Mouse (Mus musculus): ENCODE measurements at regions not wholly inside any gene's neighbourhood (a gene's known extent, or its start where the extent isn't known, plus 50 kb on each side); places are given as distances from the start of the nearest gene placed in this dataset.

DNA sequence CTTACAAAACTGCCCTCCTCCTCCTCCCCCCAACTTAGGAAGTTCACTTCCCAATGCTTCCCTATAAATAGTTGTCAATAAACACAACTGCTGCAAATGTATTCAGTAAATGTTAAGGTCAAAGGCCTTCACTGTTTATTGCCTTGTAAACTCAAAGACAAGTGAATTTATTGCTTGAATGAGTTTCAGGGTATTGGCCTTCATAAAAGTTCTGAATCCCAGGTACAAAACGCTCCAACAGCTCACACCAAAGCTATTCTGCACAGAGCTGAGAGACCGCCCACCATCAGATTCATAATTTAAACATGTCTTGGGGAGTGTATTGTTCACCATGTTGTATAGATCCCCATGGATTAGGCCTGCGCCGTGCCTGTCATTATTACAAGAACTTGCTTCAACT, 53.9 kb upstream of the Cdkn3 start:
- no peak for DNase-seq (ENCODE audit: low read depth in 1 of 2, low spot score in 2 of 2)
- Histone ChIP-seq H3K4me3 (ENCODE audit: extremely low read depth, insufficient read depth, insufficient read length) (no peak overlapping the region), H3K4me1 (ENCODE audit: control insufficient read depth, insufficient read depth, insufficient read length) (no peaks in the 10 kb centered on the region), H3K27ac (ENCODE audit: insufficient read depth, low read length) (no peak overlapping the region), H3K27me3 (ENCODE audit: control insufficient read depth, insufficient read depth, low read length) (no peaks in the 10 kb centered on the region), H3K36me3 (ENCODE audit: control insufficient read depth, insufficient read depth, low read length) (no peaks in the 10 kb centered on the region)
- WGBS, result 86% methylated on average over 4 of the region's 4 CpGs
- TF ChIP-seq CTCF (IDR thresholded peaks at IDR 0.05; ENCODE audit: extremely low read depth, insufficient read depth, insufficient read length, insufficient replicate concordance), result no peak

DNA sequence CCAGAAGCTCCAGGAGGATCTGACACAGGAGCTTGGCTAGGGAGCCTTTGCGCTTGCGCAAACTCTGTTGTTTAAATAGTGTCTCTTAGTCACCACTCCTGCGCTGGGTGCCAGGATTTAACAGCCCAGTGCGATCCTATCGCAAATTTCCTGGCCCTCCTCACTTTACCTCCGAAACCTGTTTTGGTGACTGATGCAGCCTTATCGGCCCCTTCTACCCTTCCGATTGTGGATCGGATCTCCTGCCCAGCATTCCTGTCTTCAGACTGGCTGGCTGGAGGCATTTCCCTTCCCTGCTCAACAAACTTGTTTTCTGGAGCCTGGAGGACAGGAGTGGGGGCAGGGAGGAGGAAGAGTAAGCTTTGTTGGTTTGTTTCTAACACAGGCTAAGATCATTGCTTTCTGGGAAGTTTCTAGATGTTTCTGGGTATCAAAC, 56.0 kb upstream of the Cdkn3 start:
- Histone ChIP-seq H3K4me3 (ENCODE audit: extremely low read depth, insufficient read depth, insufficient read length) (no peak overlapping the region), H3K27me3 (ENCODE audit: control insufficient read depth, insufficient read depth, low read length) (no peaks in the 10 kb centered on the region), H3K36me3 (ENCODE audit: control insufficient read depth, insufficient read depth, low read length) (no peaks in the 10 kb centered on the region), H3K4me1 (ENCODE audit: control insufficient read depth, insufficient read depth, insufficient read length) (no peaks in the 10 kb centered on the region), H3K27ac (ENCODE audit: insufficient read depth, low read length) (no peak overlapping the region)
- TF ChIP-seq POLR2A (IDR thresholded peaks at IDR 0.05; ENCODE audit: low read depth, low read length) (no peak), CTCF (IDR thresholded peaks at IDR 0.05; ENCODE audit: extremely low read depth, insufficient read depth, insufficient read length, insufficient replicate concordance) (no peak)
- no peak for DNase-seq (ENCODE audit: low read depth in 1 of 2, low spot score in 2 of 2)
- WGBS, result 46% methylated on average over 9 of the region's 9 CpGs

DNA sequence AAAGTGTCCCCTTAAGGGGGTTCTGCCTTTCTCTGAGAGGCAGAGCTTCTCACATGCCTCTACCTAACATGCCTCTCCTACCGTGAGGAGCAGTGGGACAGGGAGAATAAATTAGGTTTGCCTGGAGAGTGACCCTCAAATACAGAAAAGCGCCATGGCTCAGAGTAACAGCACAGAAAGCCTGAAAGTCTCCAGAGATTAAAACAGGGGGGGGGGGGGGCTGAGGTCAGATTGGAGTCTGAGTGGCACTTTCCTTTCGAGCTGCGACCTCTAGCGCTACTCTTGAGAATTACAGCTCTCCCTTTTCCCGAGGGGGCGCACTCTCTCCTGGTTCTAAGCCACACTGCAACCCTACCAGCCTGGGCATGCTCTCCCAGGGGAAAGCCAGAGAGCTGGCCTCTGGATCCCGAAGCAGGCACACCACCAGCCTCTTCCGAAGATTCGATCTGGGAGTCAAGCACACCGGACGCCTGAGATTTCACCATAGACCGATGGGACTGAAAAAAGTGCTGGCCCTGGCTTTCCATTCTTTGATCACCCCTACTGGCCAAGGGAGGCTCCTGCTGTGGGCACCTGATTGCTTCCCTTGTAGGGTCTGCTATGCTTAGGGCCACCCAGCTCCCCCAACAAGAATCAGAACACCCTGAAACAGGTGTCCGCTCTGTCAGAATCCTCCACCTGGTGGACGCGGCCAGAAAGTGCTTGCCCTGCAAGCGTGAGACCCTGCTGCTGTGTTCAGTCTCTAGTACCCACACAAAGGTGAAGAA, 57.5 kb upstream of the Cdkn3 start:
- TF ChIP-seq CTCF (IDR thresholded peaks at IDR 0.05; ENCODE audit: extremely low read depth, insufficient read depth, insufficient read length, insufficient replicate concordance), result peak; percentile 46; the same call in 1 of the 2 replicates
- TF ChIP-seq POLR2A (IDR thresholded peaks at IDR 0.05; ENCODE audit: low read depth, low read length), result no peak
- H3K27ac ChIP-seq (ENCODE audit: insufficient read depth, low read length), result no peak overlapping the region
- H3K4me3 ChIP-seq (ENCODE audit: extremely low read depth, insufficient read depth, insufficient read length), result no peak overlapping the region
- H3K4me1 ChIP-seq (ENCODE audit: control insufficient read depth, insufficient read depth, insufficient read length), result no peaks in the 10 kb centered on the region
- H3K27me3 ChIP-seq (ENCODE audit: control insufficient read depth, insufficient read depth, low read length), result no peaks in the 10 kb centered on the region
- DNase-seq (ENCODE audit: low read depth in 1 of 2, low spot score in 2 of 2), result peak in 1 of 2 experiments; percentile 19
- H3K36me3 ChIP-seq (ENCODE audit: control insufficient read depth, insufficient read depth, low read length), result no peaks in the 10 kb centered on the region
- WGBS, result 46% methylated on average over 17 of the region's 17 CpGs

DNA sequence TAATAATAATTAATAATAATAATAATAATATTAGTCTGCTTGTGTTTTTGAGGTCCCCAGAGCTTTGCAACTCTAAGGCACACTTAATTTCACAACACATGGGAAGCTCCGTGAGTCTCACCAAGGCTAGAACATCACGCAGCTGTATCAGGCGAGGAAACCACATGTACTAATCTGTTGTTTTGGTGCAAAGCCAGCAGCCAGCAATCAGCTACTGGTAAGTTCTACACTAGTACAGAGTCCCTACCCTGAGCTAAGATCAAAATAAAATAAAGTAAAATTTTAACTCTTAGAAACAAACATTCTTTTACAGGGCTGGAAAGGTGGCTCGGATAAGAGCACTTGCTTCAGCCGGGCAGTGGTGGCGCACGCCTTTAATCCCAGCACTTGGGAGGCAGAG, 67.8 kb upstream of the Cdkn3 start:
- TF ChIP-seq CTCF (IDR thresholded peaks at IDR 0.05; ENCODE audit: extremely low read depth, insufficient read depth, insufficient read length, insufficient replicate concordance) (no peak), POLR2A (IDR thresholded peaks at IDR 0.05; ENCODE audit: low read depth, low read length) (no peak)
- Histone ChIP-seq H3K27me3 (ENCODE audit: control insufficient read depth, insufficient read depth, low read length) (no peaks in the 10 kb centered on the region), H3K4me3 (ENCODE audit: extremely low read depth, insufficient read depth, insufficient read length) (no peak overlapping the region), H3K4me1 (ENCODE audit: control insufficient read depth, insufficient read depth, insufficient read length) (no peaks in the 10 kb centered on the region), H3K36me3 (ENCODE audit: control insufficient read depth, insufficient read depth, low read length) (no peaks in the 10 kb centered on the region), H3K27ac (ENCODE audit: insufficient read depth, low read length) (no peak overlapping the region)
- 89% methylated on average over 7 of the region's 7 CpGs for WGBS
- no peak for DNase-seq (ENCODE audit: low read depth in 1 of 2, low spot score in 2 of 2)

DNA sequence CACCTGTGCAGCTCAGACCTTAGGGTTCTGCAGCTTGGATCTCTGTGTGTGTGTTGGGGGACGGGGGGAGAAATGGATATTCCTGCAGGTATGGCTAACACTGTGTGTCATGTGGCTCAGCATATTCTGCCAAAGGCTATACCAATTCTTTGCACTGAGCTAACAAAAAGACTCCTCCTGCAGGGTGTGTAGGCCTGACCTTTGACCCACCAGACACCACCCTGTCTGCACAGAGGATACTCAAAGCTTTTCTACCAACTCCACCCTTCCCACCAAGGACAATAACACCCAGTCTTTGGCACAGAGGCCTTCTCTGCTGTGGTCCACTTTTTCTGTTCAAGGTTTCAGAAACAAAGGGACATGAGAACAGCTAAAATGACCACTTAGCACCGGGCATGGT, 68.3 kb upstream of the Cdkn3 start:
- H3K27ac ChIP-seq (ENCODE audit: insufficient read depth, low read length), result no peak overlapping the region
- no peak for DNase-seq (ENCODE audit: low read depth in 1 of 2, low spot score in 2 of 2)
- H3K4me3 ChIP-seq (ENCODE audit: extremely low read depth, insufficient read depth, insufficient read length), result no peak overlapping the region
- no peaks in the 10 kb centered on the region for H3K4me1 ChIP-seq (ENCODE audit: control insufficient read depth, insufficient read depth, insufficient read length)
- H3K36me3 ChIP-seq (ENCODE audit: control insufficient read depth, insufficient read depth, low read length), result no peaks in the 10 kb centered on the region
- no peaks in the 10 kb centered on the region for H3K27me3 ChIP-seq (ENCODE audit: control insufficient read depth, insufficient read depth, low read length)
- TF ChIP-seq CTCF (IDR thresholded peaks at IDR 0.05; ENCODE audit: extremely low read depth, insufficient read depth, insufficient read length, insufficient replicate concordance), result no peak
- WGBS, result 90% methylated on average over 2 of the region's 2 CpGs

DNA sequence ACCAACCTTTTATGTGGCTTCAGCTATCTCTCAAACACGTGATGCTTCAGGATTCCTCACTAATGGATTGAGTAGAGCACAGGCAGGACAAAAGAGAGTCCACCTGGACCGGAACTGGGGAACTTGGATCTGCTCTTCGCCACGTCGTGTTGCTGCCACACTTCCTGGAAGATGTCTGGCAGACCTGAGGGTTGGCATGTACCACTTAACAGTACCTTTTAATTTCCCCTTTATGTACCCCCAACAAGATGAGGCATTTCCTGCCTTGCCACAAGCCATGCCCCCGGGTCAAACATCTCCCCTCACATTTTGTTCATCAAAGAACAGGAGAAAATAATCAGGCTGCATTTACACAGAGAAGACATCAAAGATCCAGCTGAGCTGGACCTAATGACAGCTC, 77.6 kb upstream of the Cdkn3 start:
- TF ChIP-seq CTCF (IDR thresholded peaks at IDR 0.05; ENCODE audit: extremely low read depth, insufficient read depth, insufficient read length, insufficient replicate concordance) (no peak), POLR2A (IDR thresholded peaks at IDR 0.05; ENCODE audit: low read depth, low read length) (no peak)
- no peak overlapping the region for H3K27ac ChIP-seq (ENCODE audit: insufficient read depth, low read length)
- no peak for DNase-seq (ENCODE audit: low read depth in 1 of 2, low spot score in 2 of 2)
- H3K27me3 ChIP-seq (ENCODE audit: control insufficient read depth, insufficient read depth, low read length), result no peaks in the 10 kb centered on the region
- no peaks in the 10 kb centered on the region for H3K4me1 ChIP-seq (ENCODE audit: control insufficient read depth, insufficient read depth, insufficient read length)
- H3K36me3 ChIP-seq (ENCODE audit: control insufficient read depth, insufficient read depth, low read length), result no peaks in the 10 kb centered on the region
- H3K4me3 ChIP-seq (ENCODE audit: extremely low read depth, insufficient read depth, insufficient read length), result no peak overlapping the region
- 29% methylated on average over 6 of the region's 6 CpGs for WGBS

DNA sequence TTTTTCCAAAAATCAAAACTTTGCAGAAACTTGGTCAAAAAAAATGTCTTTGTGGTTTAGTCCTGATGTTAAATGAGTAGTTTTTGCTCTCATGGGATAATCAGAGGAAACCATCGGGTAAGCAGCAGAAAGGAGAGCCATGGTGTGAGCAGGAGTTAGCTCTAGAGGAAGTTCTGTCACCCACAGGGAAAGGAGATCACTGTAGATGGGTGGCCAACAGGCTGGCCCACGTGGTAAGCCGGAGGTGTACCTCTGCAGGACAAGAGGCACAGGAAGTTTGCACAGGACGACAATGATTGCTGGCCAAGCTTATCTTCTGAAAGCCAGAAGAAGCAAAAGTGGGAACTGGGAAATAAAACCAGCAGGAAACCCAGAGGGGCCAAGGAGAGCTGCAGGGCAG, 81.4 kb upstream of the Cdkn3 start:
- no peaks in the 10 kb centered on the region for H3K36me3 ChIP-seq (ENCODE audit: control insufficient read depth, insufficient read depth, low read length)
- no peaks in the 10 kb centered on the region for H3K4me1 ChIP-seq (ENCODE audit: control insufficient read depth, insufficient read depth, insufficient read length)
- WGBS, result 4% methylated on average over 4 of the region's 4 CpGs
- DNase-seq (ENCODE audit: low read depth in 1 of 2, low spot score in 2 of 2), result no peak
- H3K27me3 ChIP-seq (ENCODE audit: control insufficient read depth, insufficient read depth, low read length), result no peaks in the 10 kb centered on the region
- TF ChIP-seq POLR2A (IDR thresholded peaks at IDR 0.05; ENCODE audit: low read depth, low read length) (no peak), CTCF (IDR thresholded peaks at IDR 0.05; ENCODE audit: extremely low read depth, insufficient read depth, insufficient read length, insufficient replicate concordance) (no peak)
- no peak overlapping the region for H3K4me3 ChIP-seq (ENCODE audit: extremely low read depth, insufficient read depth, insufficient read length)
- H3K27ac ChIP-seq (ENCODE audit: insufficient read depth, low read length), result no peak overlapping the region

All from spleen, adult 2 months (tissue).